Mouse (Mus musculus) embryonic facial prominence, embryonic 11.5 days (tissue): Measurements from ENCODE around the gene Pdyn. TPM values are rescaled to one million over a fixed set of nuclear protein-coding genes. Genes with fewer than 3 reads are reported as not detected.
A peak's percentile ranks its signal among the peaks of the same experiment; 100 is the strongest.

Source experiments
- ATAC-seq: fragments of 200-750 bp; cut with Nextera tagmentation; replicated peaks from 2 replicates; pipeline ENCODE4 v1.8.0; 2017; ENCODE audit warnings: low read depth; ENCODE audit not compliant: insufficient number of reproducible peaks, low FRiP score, low TSS enrichment
- DNase-seq: peaks from one replicate; pipeline ENCODE4 v3.0.0-alpha.2; 2015; ENCODE audit warnings: low spot score
- H3K27ac ChIP-seq: fragments of 300-500 bp; sonication (generic); replicated peaks from 2 replicates; pipeline ENCODE4 v1.5.1; 2014; ENCODE audit warnings: mild to moderate bottlenecking, low read depth, low read length, control low read depth
- H3K27me3 ChIP-seq: fragments of 300-500 bp; sonication (generic); 2 replicates; pipeline ENCODE4 v1.6.1; 2014; ENCODE audit warnings: mild to moderate bottlenecking, low read length, moderate library complexity, mixed read lengths; ENCODE audit not compliant: control insufficient read depth, insufficient read depth
- H3K36me3 ChIP-seq: fragments of 300-500 bp; sonication (generic); replicated peaks from 2 replicates; pipeline ENCODE4 v1.6.1; 2014; ENCODE audit warnings: low read depth, mild to moderate bottlenecking, low read length, moderate library complexity, mixed read lengths; ENCODE audit not compliant: control insufficient read depth, insufficient read depth
- H3K4me1 ChIP-seq: fragments of 300-500 bp; sonication (generic); 2 replicates; pipeline ENCODE4 v1.6.1; 2014; ENCODE audit warnings: low read length, mixed read lengths; ENCODE audit not compliant: control insufficient read depth, insufficient read depth
- H3K4me2 ChIP-seq: fragments of 300-500 bp; sonication (generic); 2 replicates; pipeline ENCODE4 v1.6.1; 2014; ENCODE audit warnings: low read depth, mild to moderate bottlenecking, control low read depth, low read length, moderate library complexity
- H3K4me3 ChIP-seq: fragments of 300-500 bp; sonication (generic); 2 replicates; pipeline ENCODE4 v1.5.1; 2014; ENCODE audit warnings: low read depth, low read length, control low read depth
- H3K9ac ChIP-seq: fragments of 300-500 bp; sonication (generic); replicated peaks from 2 replicates; pipeline ENCODE4 v1.6.1; 2014; ENCODE audit warnings: mild to moderate bottlenecking, control low read depth, low read length
- H3K9me3 ChIP-seq: fragments of 300-500 bp; sonication (generic); replicated peaks from 2 replicates; pipeline ENCODE4 v1.6.1; 2016; ENCODE audit warnings: mild to moderate bottlenecking, low read length, inconsistent platforms, mixed read lengths; ENCODE audit not compliant: control insufficient read depth
- WGBS: fragments of 180-500 bp; shearing (Covaris S2); extraction: QIAGEN DNeasy Blood & Tissue Kit; methylation state at CpG from one replicate; pipeline ENCODE4 v1.1.7; 2014; 5-methylcytosine and 5-hydroxymethylcytosine counted together
- polyA plus RNA-seq: library from polyadenylated mRNA; unstranded; fragments of >200 nt; fragmentation: Nextera tagmentation; extraction: Ambion mirVana; gene quantifications from 2 replicates; pipeline ENCODE4 v1.2.1, GENCODE M21; 2014

Gene Pdyn
- 0.67 TPM in 1 of 2 replicates, not detected in the other for polyA plus RNA-seq

DNA sequence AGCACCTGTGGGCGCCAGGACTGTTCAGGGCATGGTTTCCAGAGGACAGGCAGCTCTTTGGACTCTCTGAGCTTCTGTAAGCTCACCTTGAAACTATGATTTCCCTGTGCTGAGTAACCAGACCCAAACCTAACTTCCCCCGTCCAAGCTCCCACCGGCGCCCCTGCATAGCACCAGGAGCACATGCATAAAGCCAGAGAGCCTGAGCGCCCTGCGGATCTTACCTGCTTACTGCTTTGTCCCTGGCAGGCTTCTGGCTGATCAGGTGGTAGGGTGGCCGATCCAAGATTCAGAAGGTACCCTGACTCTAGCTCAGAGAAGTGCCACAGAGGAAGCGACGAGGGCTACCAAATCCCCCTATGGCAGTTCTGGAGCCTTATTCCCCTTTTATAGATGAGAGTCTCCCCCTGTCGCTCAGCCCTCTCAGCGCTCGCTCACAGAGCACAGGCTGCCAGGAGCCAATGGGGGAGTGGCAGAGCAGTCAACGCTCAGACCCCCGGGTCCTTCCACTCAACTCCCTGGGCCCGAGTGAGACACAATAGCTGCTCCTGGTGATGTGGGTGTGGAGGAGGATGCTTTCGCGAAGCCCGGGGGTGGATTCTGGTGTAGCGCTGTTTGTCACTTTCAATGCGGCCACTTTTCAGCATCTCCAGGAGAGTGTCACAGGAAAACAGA, at the start of gene Pdyn:
Gene Pdyn, minus strand, starts transcription at position 361 of the 675 bp plus-strand sequence.
- DNase-seq, result peak; percentile 38
- H3K27ac ChIP-seq, result no peak within 1 kb of the TSS

GRCm38 (mm10) chr2:129742016-129742415, 42.4 kb upstream of the Pdyn start:
- no peak for ATAC-seq
- Histone ChIP-seq H3K27ac (no peak overlapping the region), H3K4me2 (no peak overlapping the region), H3K9ac (no peak overlapping the region), H3K4me1 (no peaks in the 10 kb centered on the region), H3K36me3 (no peaks in the 10 kb centered on the region), H3K9me3 (no peaks in the 10 kb centered on the region), H3K4me3 (no peak overlapping the region), H3K27me3 (no peaks in the 10 kb centered on the region)
- no peak for DNase-seq
- 90% methylated on average over 7 of the region's 7 CpGs for WGBS

More for the DNA sequence above, at the start of gene Pdyn:
- Histone ChIP-seq H3K27me3 (peaks cover 3% of the 10 kb centered on the region; the same call in 1 of the 2 replicates), H3K9me3 (no peaks in the 10 kb centered on the region), H3K4me3 (no peak within 1 kb of the TSS), H3K4me2 (no peak within 1 kb of the TSS), H3K36me3 (no peaks in the 10 kb centered on the region), H3K9ac (no peak within 1 kb of the TSS), H3K4me1 (no peaks in the 10 kb centered on the region)
- WGBS, result 8% methylated on average over 20 of the region's 20 CpGs
- no peak for ATAC-seq

DNA sequence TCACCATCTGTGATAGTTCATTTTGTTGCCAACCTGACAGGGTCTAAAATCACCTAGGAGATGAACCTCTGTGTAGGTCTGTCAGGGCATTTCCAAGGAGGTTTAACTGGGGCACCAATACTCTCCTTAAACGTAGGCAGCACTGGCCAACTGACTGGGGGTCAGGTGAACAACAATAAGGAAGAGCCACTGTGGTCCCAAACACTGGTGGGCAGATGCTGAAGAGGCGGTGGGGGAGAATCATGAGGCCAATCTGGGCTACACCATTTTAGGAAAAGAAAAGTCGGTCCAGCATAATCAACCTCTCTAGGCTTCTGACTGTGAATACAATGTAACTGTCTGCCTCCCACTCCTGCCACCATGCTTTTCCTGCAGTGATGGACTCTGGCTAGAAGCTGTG, 40.9 kb upstream of the Pdyn start:
- Histone ChIP-seq H3K27ac (no peak overlapping the region), H3K36me3 (no peaks in the 10 kb centered on the region), H3K9me3 (no peaks in the 10 kb centered on the region), H3K9ac (no peak overlapping the region), H3K4me1 (no peaks in the 10 kb centered on the region), H3K27me3 (no peaks in the 10 kb centered on the region), H3K4me2 (no peak overlapping the region), H3K4me3 (no peak overlapping the region)
- no peak for DNase-seq
- 84% methylated on average over 3 of the region's 3 CpGs for WGBS
- no peak for ATAC-seq

- ATAC-seq (no peak), DNase-seq (no peak)
- no peaks in the 10 kb centered on the region for H3K4me1 ChIP-seq
- H3K9me3 ChIP-seq, result no peaks in the 10 kb centered on the region
- no peak overlapping the region for H3K9ac ChIP-seq
- no peak overlapping the region for H3K4me3 ChIP-seq
- H3K27ac ChIP-seq, result no peak overlapping the region
- H3K36me3 ChIP-seq, result no peaks in the 10 kb centered on the region
- no peak overlapping the region for H3K4me2 ChIP-seq
- 77% methylated on average over 8 of the region's 8 CpGs for WGBS
- H3K27me3 ChIP-seq, result no peaks in the 10 kb centered on the region
Measured at GRCm38 (mm10) chr2:129734031-129734430, 34.4 kb upstream of the Pdyn start.

GRCm38 (mm10) chr2:129729681-129730080, 30.0 kb upstream of the Pdyn start:
- DNase-seq (no peak), ATAC-seq (no peak)
- H3K4me1 ChIP-seq, result no peaks in the 10 kb centered on the region
- H3K4me3 ChIP-seq, result no peak overlapping the region
- no peak overlapping the region for H3K27ac ChIP-seq
- 79% methylated on average over 1 of the region's 1 CpGs for WGBS
- no peaks in the 10 kb centered on the region for H3K27me3 ChIP-seq
- no peak overlapping the region for H3K4me2 ChIP-seq
- no peaks in the 10 kb centered on the region for H3K9me3 ChIP-seq
- no peak overlapping the region for H3K9ac ChIP-seq
- H3K36me3 ChIP-seq, result no peaks in the 10 kb centered on the region

DNA sequence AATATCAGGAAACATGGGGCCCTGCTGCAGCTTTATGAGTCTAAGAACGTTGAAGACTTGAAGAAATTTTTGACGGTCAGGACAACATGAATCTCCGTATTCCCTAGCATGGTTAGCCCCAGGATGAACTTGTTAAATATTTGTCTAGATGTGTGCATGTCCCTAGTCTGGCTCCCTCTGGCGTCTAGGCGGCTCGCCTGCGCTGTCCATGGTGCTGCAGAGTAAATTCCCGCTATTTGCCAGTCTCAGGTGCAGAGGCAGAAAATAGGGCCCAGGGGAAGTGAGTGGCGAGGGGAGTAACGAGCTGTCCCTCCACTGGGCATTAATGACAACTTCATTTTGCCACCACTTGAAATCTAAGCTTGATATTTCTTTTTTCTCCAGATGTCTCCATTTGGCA, 16.0 kb upstream of the Pdyn start:
- H3K4me1 ChIP-seq, result no peaks in the 10 kb centered on the region
- H3K4me3 ChIP-seq, result no peak overlapping the region
- H3K9me3 ChIP-seq, result no peaks in the 10 kb centered on the region
- H3K9ac ChIP-seq, result no peak overlapping the region
- DNase-seq, result peak; percentile 82
- no peak overlapping the region for H3K4me2 ChIP-seq
- no peaks in the 10 kb centered on the region for H3K36me3 ChIP-seq
- no peak overlapping the region for H3K27ac ChIP-seq
- ATAC-seq, result no peak
- 21% methylated on average over 10 of the region's 10 CpGs for WGBS
- H3K27me3 ChIP-seq, result no peaks in the 10 kb centered on the region

DNA sequence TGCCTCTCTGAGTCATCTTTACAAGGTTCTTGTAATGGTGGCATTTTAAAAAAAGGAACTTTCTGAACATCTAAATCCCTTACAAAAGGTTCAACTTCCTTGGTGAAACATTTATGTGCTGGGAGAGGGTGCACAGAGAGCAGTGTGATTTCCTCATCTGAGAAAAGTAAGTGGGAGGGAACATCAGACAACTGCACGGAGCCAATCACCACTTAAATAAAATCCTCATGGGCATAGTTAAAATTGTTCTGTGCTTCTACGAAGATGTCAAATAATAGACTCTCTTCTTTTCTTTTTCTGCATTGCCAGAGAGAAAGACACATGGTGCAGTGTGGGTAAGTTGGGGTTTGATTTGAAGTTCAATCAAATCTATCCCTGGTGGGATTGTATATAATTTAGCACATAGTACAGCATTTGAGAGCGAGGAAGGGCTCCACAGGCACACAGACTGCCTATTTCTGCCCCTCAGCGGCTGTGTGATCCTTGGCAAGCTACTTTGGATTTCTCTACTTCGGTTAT, 13.4 kb upstream of the Pdyn start:
- no peaks in the 10 kb centered on the region for H3K27me3 ChIP-seq
- no peak overlapping the region for H3K9ac ChIP-seq
- H3K4me1 ChIP-seq, result no peaks in the 10 kb centered on the region
- no peak for DNase-seq
- H3K4me2 ChIP-seq, result no peak overlapping the region
- WGBS, result 73% methylated on average over 5 of the region's 5 CpGs
- no peak overlapping the region for H3K27ac ChIP-seq
- no peaks in the 10 kb centered on the region for H3K9me3 ChIP-seq
- H3K4me3 ChIP-seq, result no peak overlapping the region
- no peaks in the 10 kb centered on the region for H3K36me3 ChIP-seq
- ATAC-seq, result no peak

DNA sequence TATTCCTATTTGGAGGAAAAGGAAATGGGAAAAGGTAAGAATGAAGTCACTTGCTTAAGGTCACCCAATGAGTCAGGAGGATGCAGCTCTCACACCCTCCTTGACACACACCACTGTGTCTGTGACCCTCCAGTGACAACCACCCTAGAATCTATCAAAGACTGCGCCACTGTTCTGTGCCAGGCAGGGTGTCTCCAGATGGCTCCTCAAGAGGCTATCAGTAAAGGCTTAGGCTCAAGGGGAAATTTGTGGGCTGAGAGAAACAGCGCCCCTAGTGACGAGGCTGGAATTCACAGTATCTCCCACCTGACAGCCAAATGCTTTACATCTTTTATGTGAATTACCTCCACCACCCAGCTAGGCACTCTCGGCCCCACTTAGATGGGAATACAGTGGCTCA, 3.6 kb downstream of the Pdyn start:
- Histone ChIP-seq H3K9me3 (no peaks in the 10 kb centered on the region), H3K4me2 (no peak overlapping the region), H3K4me1 (no peaks in the 10 kb centered on the region), H3K4me3 (no peak overlapping the region), H3K36me3 (no peaks in the 10 kb centered on the region), H3K27ac (no peak overlapping the region), H3K27me3 (peaks cover 3% of the 10 kb centered on the region; the same call in 1 of the 2 replicates), H3K9ac (no peak overlapping the region)
- 9% methylated on average over 4 of the region's 4 CpGs for WGBS
- DNase-seq (peak; percentile 74), ATAC-seq (no peak)
